ENCODE assay signal across 8 mouse cellular contexts in genomic region chr5:135185596-135185995, GRCm38 (mm10). TPM values are rescaled to one million over a fixed set of nuclear protein-coding genes. Genes with fewer than 3 reads are reported as not detected.
DNase-seq lines count a peak whose midpoint lies in the region; ATAC-seq lines count a peak whose summit lies in the region.

No protein-coding gene starts in this region.

- no peak overlapping the region for H3K4me3 ChIP-seq in midbrain, embryonic 14.5 days (replicated peaks; ENCODE audit: low read depth, low read length)
- H3K4me3 ChIP-seq in midbrain, embryonic 15.5 days, result no peak overlapping the region
- 0 out of 2 replicates have a peak overlapping the region, but pooled peaks have one; percentile 99 for H3K4me3 ChIP-seq in hindbrain, embryonic 13.5 days

- ATAC-seq in midbrain, embryonic 14.5 days (ENCODE audit: low FRiP score, low TSS enrichment), result no peak
- no peak for ATAC-seq in midbrain, embryonic 15.5 days (replicated peaks)
- ATAC-seq in hindbrain, embryonic 13.5 days (ENCODE audit: low FRiP score), result no peak
- no peak for ATAC-seq in frontal cortex, adult (ENCODE audit: low TSS enrichment)

- WGBS in midbrain, embryonic 14.5 days, result 37% methylated on average over 3 of the region's 3 CpGs
- WGBS in midbrain, embryonic 15.5 days, result 34% methylated on average over 3 of the region's 3 CpGs
- whole genome bisulfite sequencing in hindbrain, embryonic 13.5 days, result 35% methylated on average over 3 of the region's 3 CpGs

- H3K4me2 ChIP-seq in midbrain, embryonic 14.5 days (ENCODE audit: low read length), result no peak overlapping the region
- H3K4me2 ChIP-seq in midbrain, embryonic 15.5 days, result no peak overlapping the region
- H3K4me2 ChIP-seq in hindbrain, embryonic 13.5 days, result no peak overlapping the region

- peaks cover 31% of the 10 kb centered on the region for H3K36me3 ChIP-seq in midbrain, embryonic 14.5 days (ENCODE audit: control insufficient read depth, insufficient read depth, low read length)
- H3K36me3 ChIP-seq in midbrain, embryonic 15.5 days (replicated peaks), result peaks cover 20% of the 10 kb centered on the region
- peaks cover 38% of the 10 kb centered on the region for H3K36me3 ChIP-seq in hindbrain, embryonic 13.5 days
- H3K36me3 ChIP-seq in splenic B cell, adult 2 months (ENCODE audit: control insufficient read depth, insufficient read depth, low read length, poor library complexity, severe bottlenecking), result no peaks in the 10 kb centered on the region; the same call in 1 of the 2 replicates

- peaks cover 21% of the 10 kb centered on the region for H3K4me1 ChIP-seq in midbrain, embryonic 14.5 days (ENCODE audit: control insufficient read depth, insufficient read depth, low read length)
- peaks cover 26% of the 10 kb centered on the region for H3K4me1 ChIP-seq in midbrain, embryonic 15.5 days
- H3K4me1 ChIP-seq in hindbrain, embryonic 13.5 days (replicated peaks), result peaks cover 24% of the 10 kb centered on the region

- no peak overlapping the region for H3K9ac ChIP-seq in midbrain, embryonic 14.5 days (replicated peaks; ENCODE audit: low read length)
- no peak overlapping the region for H3K9ac ChIP-seq in midbrain, embryonic 15.5 days
- no peak overlapping the region for H3K9ac ChIP-seq in hindbrain, embryonic 13.5 days

- H3K9me3 ChIP-seq in midbrain, embryonic 14.5 days (ENCODE audit: control insufficient read depth, low read length), result no peaks in the 10 kb centered on the region
- H3K9me3 ChIP-seq in midbrain, embryonic 15.5 days, result no peaks in the 10 kb centered on the region; the same call in 1 of the 2 replicates
- H3K9me3 ChIP-seq in hindbrain, embryonic 13.5 days, result peaks cover 4% of the 10 kb centered on the region; the same call in 1 of the 2 replicates

- peak; percentile 39 to 65 for DNase-seq in cerebellum, postnatal 10 days
- no peak for DNase-seq in cerebellum, postnatal 36 days
- peak; percentile 26 for DNase-seq in midbrain, embryonic 14.5 days
- DNase-seq in splenic B cell, adult 2 months (ENCODE audit: low read depth, low spot score), result peak; percentile 57
- DNase-seq in urinary bladder, postnatal 14 days (ENCODE audit: low spot score), result no peak

- H3K27ac ChIP-seq in midbrain, embryonic 14.5 days (replicated peaks; ENCODE audit: low read depth, low read length), result no peak overlapping the region
- H3K27ac ChIP-seq in midbrain, embryonic 15.5 days, result no peak overlapping the region
- H3K27ac ChIP-seq in hindbrain, embryonic 13.5 days, result no peak overlapping the region

- H3K27me3 ChIP-seq in midbrain, embryonic 14.5 days (ENCODE audit: control insufficient read depth, insufficient read depth, low read length), result no peaks in the 10 kb centered on the region
- H3K27me3 ChIP-seq in midbrain, embryonic 15.5 days (replicated peaks), result no peaks in the 10 kb centered on the region
- no peaks in the 10 kb centered on the region for H3K27me3 ChIP-seq in hindbrain, embryonic 13.5 days
- H3K27me3 ChIP-seq in splenic B cell, adult 2 months (ENCODE audit: control insufficient read depth, insufficient read depth, low read length, poor library complexity, severe bottlenecking), result no peaks in the 10 kb centered on the region

RNA-seq across cellular contexts. Expression of gene Baz1b, which starts 1.5 kb away (rescaled TPM):
- 30.1 and 43.9 TPM in 2 replicates for polyA plus RNA-seq in midbrain, embryonic 14.5 days (2014; fragmentation: Nextera tagmentation; extraction: Ambion mirVana)
- polyA plus RNA-seq in midbrain, embryonic 15.5 days (2015; fragmentation: Nextera tagmentation; extraction: Ambion mirVana), result 30.5 and 30.9 TPM in 2 replicates
- 35.9 and 38.1 TPM in 2 replicates for polyA plus RNA-seq in hindbrain, embryonic 13.5 days (2015; fragmentation: Nextera tagmentation; extraction: Ambion mirVana)

RNA-seq across cellular contexts. Expression of gene Bcl7b, which starts 17.5 kb away (rescaled TPM):
- 38.8 and 43.0 TPM in 2 replicates for polyA plus RNA-seq in midbrain, embryonic 14.5 days (2014; fragmentation: Nextera tagmentation; extraction: Ambion mirVana)
- polyA plus RNA-seq in midbrain, embryonic 15.5 days (2015; fragmentation: Nextera tagmentation; extraction: Ambion mirVana), result 41.8 and 48.4 TPM in 2 replicates
- 45.3 and 52.1 TPM in 2 replicates for polyA plus RNA-seq in hindbrain, embryonic 13.5 days (2015; fragmentation: Nextera tagmentation; extraction: Ambion mirVana)

RNA-seq across cellular contexts. Expression of gene Tbl2, which starts 36.1 kb away (rescaled TPM):
- 10.7 and 15.3 TPM in 2 replicates for polyA plus RNA-seq in midbrain, embryonic 14.5 days (2014; fragmentation: Nextera tagmentation; extraction: Ambion mirVana)
- polyA plus RNA-seq in midbrain, embryonic 15.5 days (2015; fragmentation: Nextera tagmentation; extraction: Ambion mirVana), result 13.2 and 13.4 TPM in 2 replicates
- polyA plus RNA-seq in hindbrain, embryonic 13.5 days (2015; fragmentation: Nextera tagmentation; extraction: Ambion mirVana), result 14.9 and 16.7 TPM in 2 replicates

Comparison
In these comparisons a context has a peak if more than half of its experiments do, and no peak if none do; other contexts are left out.
1. DNase-seq: peak in cerebellum, postnatal 10 days (2 of 2), midbrain, embryonic 14.5 days (single experiment) and splenic B cell, adult 2 months (single experiment); none in cerebellum, postnatal 36 days (0 of 2) and urinary bladder, postnatal 14 days (single experiment).